Mouse (Mus musculus): ENCODE data around the gene Srpk3.
A peak's percentile ranks its signal among the peaks of the same experiment; 100 is the strongest.
"Not testable (repeated sequence)": the region's sequence is repeated elsewhere in the genome, so short reads cannot be mapped to it uniquely, and the experiment has no call there.

Srpk3 gene

GRCm38 (mm10) chrX:73774168-73774760 lies at the start of gene Srpk3:
TSS of gene Srpk3 (plus strand) at chrX:73774405.
- DNase-seq, result no peak

- DNase-seq, result no peak
These were observed 43.3 kb upstream of the Srpk3 start for GRCm38 (mm10) chrX:73730908-73731307.

GRCm38 (mm10) chrX:73738155-73738554 lies 36.0 kb upstream of the Srpk3 start:
- no peak for DNase-seq

GRCm38 (mm10) chrX:73739151-73739550 lies 35.1 kb upstream of the Srpk3 start:
- no peak for DNase-seq

DNA sequence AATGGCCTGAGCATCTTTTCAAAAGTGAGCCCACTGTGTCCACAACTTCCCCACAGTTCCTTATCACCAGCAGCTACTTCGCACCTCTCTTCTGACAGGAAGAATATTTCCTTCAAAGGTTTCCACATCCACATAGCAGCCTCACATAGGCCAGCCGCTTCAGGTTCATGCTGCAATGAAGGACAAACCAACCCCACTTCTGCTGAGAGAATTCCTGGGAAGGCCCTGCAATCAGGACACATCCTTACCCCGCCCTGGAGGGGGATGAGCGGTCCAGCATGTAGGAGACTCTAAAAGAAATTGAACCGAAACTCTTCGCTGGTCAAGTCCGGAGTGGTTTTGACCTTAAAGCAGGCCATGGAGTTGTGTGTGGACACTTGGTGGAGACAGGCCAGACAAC lies 34.4 kb upstream of the Srpk3 start:
- DNase-seq, result not testable (repeated sequence)

- DNase-seq, result no peak
These were observed 29.3 kb upstream of the Srpk3 start for GRCm38 (mm10) chrX:73744774-73745481.

DNA sequence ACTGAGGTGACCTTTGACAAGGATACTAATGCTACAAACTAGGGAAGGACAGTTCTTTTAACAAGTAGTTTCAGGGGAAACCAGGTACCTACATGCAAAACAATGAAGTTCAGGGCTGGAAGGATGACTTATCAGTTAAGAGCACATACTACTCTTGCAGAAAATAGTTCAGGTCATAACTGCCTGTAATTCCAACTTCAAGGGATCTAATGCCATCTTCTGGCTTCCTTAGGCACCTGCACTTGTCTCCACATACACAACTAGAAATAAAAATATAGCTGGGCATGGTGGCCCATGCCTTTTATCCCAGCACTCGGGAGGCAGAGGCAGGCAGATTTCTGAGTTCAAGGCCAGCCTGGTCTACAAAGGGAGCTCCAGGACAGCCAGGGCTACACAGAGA lies 25.2 kb upstream of the Srpk3 start:
- DNase-seq, result no peak

DNA sequence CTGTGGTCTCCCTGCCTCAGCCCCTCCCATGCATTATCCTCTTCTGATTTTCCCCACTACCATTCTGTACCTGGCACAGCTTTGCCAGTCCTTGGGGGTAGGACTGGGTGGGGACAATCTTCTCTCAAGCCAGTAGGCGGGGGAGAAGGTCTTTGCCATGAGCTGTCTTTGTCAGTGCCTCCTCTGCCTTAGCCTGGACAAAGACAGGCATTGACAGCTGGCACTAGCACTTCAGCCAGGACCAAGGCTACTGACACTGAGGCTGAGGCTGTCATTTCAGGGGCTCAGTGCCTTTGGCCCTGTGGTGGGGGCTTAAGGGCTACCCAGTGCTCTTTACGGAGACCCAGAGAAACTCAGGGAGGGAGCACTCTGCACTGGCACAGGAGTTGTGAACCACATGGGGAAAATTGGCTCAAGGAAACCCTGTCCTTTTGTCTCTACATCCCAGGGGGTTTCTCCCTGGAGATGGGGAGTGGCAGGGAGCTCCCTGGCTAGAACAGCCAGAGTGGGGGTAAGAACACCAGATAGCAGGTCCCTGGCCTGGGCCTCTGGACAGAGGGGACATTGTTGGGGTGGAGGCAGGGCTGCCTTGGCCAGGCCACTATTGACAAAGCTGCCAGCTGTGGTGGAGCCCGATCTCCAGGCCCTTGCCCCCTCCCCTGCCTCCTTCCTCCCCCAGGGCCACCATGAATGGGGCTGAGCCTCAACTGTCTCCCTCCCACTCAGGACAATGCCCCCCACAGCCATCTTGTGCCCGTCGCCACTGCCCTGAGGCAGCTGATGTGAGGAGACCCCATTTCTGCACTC lies 17.7 kb upstream of the Srpk3 start, which contains the start of gene Plxnb3:
Gene Plxnb3, plus strand, starts transcription at position 757 of the 807 bp plus-strand sequence.
- DNase-seq, result no peak

GRCm38 (mm10) chrX:73758611-73759290 lies 15.5 kb upstream of the Srpk3 start:
- peak; percentile 61 to 68 for DNase-seq

GRCm38 (mm10) chrX:73765311-73765710 lies 8.9 kb upstream of the Srpk3 start:
- peak in 1 of 2 experiments; percentile 30 for DNase-seq

GRCm38 (mm10) chrX:73767267-73767666 lies 6.9 kb upstream of the Srpk3 start:
- DNase-seq, result peak in 1 of 2 experiments; percentile 19

DNA sequence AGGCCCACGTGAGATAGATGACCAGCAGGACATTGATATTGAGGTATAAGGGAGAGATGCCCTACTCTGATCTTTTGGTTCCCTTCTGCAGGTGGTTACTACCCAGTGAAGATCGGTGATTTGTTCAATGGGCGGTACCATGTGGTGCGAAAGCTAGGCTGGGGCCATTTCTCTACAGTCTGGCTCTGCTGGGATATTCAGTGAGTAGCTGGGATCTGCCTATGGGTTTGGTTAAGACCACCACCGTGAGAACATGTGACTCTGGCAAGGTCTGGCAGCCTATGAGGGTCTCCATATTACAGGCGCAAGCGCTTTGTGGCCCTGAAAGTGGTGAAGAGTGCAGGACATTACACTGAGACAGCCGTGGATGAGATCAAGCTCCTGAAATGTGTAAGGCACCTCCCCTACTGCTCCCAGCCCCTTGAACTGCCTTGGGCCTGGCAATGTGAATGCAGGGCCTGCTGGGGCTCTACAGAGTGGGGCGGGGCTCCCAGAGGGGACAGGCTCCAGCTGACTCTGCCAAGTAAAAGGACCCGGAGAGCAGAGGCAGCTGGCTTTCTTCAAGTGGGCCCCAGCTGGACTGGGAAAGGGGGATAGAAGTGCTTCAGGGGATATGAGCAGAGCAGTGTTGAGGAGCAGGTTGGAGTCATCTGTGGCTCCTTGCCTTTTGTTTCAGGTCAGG lies 738 bp downstream of the Srpk3 start:
- DNase-seq, result no peak

DNA sequence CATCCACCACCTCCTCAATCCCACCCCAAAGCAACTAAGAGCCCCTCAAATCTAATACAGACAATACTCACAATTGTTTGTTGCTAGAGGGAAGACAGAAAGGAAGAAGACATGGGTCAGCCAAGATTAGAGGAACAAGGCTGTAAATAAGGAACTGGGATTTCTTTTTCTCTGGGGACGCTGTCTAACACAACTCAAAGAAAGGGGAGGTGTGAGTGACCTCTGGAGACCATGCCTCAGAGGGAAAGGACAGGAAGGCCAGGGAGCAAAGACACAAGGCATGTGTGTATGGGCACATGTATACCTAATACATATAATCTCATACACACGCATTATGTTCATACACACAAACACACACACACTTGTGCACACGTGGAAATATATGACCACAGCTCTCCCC lies 8.0 kb downstream of the Srpk3 start:
- DNase-seq, result no peak

DNA sequence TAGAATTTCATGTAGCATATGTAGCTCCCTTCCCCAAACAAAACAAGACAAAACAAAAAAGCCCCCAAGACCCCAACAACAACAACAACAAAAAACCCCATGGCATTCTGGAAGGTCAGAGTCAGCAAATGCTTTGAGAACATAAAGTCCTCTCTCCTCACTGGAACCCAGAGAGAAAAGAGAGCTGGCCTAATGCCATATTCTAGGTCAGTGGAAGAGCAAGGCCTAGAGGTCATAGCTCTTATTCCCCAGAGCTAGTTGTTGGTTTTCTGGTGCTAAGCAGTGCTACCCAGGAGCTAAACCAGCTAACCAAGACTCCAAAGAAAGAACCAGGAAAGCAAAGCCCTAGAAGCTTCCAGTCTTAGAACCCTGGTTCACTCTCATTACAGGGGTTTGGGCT lies 11.5 kb downstream of the Srpk3 start:
- DNase-seq, result no peak

DNA sequence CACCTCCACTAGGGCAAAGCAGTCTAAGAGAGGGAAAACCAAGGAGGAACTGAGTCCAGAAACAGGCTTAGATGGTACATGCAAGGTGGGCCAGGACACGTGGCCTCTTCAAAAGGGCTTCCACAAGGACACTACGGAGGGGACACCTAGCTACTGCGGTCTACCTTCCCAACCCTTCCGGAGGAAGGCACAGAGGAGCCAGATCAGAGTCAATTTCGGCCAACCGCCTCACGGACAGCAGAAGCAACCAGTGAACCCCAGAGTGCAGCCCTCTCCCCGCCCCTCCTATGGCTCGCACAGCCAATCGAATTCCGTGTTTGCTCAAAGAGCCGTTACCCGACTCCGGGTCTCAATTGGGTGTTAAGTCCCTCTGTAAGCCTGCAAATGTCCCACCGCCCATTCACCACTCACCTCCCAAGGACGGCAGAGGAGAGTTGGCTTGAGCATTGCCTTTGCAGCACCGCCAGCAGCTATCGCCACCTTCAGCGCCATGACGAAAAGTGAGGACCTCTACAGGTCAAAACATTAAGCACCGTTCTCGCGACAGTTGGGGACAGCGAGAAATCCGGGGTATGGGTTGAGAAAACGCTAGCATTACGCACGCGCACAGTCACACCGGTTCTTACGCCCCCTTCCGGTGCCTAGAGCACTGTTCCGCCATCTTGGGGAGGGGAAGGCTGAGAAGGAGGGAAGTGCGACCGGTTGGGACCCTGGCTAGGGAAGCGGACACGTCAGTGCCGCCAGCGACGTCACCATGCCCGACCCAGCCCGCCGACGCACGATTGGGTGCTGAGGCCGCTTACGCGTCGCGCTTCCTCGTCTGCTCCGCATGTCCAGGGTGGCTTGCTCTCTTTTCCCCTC lies 12.4 kb downstream of the Srpk3 start, which contains the start of the genes Idh3g and Ssr4:
Gene Idh3g, minus strand, starts transcription at position 534 of the 861 bp plus-strand sequence.
Gene Ssr4, plus strand, starts transcription at position 665 of the 861 bp plus-strand sequence.
- peak; percentile 87 to 90 for DNase-seq

GRCm38 (mm10) chrX:73787225-73787558 lies 13.0 kb downstream of the Srpk3 start:
- DNase-seq, result no peak

DNA sequence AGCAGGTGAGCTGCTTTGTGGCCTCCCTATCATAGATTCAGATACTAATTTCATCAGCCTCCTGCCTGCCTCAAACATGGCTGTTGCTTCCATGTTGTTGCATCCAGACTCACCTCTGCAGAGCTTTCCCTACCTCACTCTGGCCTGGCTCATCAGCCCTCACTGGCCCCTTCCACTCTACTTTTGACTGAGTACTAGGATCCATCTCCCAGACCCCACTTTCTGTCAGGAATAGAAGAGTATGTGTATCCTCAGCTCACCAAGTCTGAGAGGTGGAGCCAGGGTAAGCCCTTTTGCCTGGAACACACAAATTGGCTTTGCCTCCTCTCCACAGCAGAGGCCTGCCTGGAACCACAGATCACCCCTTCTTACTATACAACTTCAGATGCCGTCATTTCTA lies 14.3 kb downstream of the Srpk3 start:
- DNase-seq, result no peak

GRCm38 (mm10) chrX:73793039-73793438 lies 18.8 kb downstream of the Srpk3 start:
- DNase-seq, result no peak

GRCm38 (mm10) chrX:73793505-73793904 lies 19.3 kb downstream of the Srpk3 start:
- DNase-seq, result no peak

DNA sequence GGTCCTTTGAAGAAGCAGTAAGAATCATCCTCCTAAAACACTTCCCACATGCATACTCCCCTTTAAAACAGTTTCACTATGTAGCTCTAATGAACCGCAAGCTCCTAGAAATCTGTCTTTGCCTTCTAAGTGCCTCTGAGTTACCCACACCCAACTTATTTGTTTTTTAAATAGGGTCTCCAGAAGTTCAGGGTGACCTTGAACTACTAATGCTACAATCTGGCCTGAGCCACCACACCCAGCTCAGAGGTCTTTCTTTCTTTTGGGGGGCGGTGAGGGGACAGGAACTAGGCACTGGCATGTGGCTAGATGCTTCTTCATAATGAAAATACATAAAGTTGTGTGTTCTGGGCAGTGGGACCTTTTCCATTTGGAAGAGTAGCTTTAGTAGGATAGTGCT lies 23.3 kb downstream of the Srpk3 start:
- DNase-seq, result no peak

DNA sequence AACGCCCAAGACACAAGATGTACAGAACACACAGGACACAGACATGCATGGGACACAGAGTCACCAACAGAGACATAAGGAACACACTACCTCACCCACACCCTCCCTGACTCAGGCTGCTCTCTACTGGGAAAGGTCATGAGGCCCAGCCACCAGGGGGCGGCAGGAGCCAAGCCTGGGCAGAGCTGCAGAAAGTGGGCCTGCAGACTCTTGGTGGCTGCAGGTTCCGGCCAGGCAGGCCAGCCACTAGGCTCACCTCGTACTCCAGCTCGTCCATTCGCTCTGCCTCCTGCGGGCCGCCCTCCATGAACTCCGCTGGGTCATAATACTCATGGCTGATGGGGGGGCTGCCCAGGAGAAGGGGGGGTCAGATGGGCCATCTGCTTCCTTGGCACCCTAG lies 24.3 kb downstream of the Srpk3 start:
- peak; percentile 78 to 87 for DNase-seq

Data from cerebellum, postnatal 36 days (tissue).